Comparison of ENCODE assay signal across 10 mouse cellular contexts in genomic region chr9:37554838-37555748, GRCm38 (mm10). TPM values are rescaled to one million over a fixed set of nuclear protein-coding genes. Genes with fewer than 3 reads are reported as not detected.
DNase-seq lines count a peak whose midpoint lies in the region; ATAC-seq and TF ChIP-seq lines count a peak whose summit lies in the region.
"Had no signal": no experiment of that assay in that cellular context is flagged by ENCODE, and none has a peak within 500 bp of the region (broad histone marks: within the 10 kb centered on the region; RNA-seq: fewer than 3 reads in every experiment).

TSS of gene Siae (plus strand) at chr9:37555698.

- no peak within 1 kb of the TSS for H3K9ac ChIP-seq in lung, embryonic 16.5 days (ENCODE audit: low read length)

- no peak within 1 kb of the TSS for H3ac ChIP-seq in myocyte (ENCODE audit: control insufficient read depth, insufficient read length)

- ATAC-seq in lung, embryonic 16.5 days (ENCODE audit: low read depth): no peak
- ATAC-seq in hematopoietic stem cell, adult 5-6 weeks (replicated peaks in 1 of 2; ENCODE audit: insufficient read depth in 1 of 2, low FRiP score in 2 of 2, low TSS enrichment in 1 of 2, low read depth in 1 of 2, poor library complexity in 2 of 2, severe bottlenecking in 2 of 2): no peak

- no peak within 1 kb of the TSS for H3K4me2 ChIP-seq in lung, embryonic 16.5 days (ENCODE audit: low read depth, low read length)
- peak within 1 kb of the TSS; percentile 5 for H3K4me2 ChIP-seq in myocyte (ENCODE audit: low read depth)

- WGBS in lung, embryonic 16.5 days: 23% methylated on average over 7 of the region's 7 CpGs

- peaks cover 13% of the 10 kb centered on the region for H3K4me1 ChIP-seq in lung, embryonic 16.5 days (replicated peaks; ENCODE audit: control insufficient read depth, insufficient read depth, low read length)

- no peak within 1 kb of the TSS for H3K4me3 ChIP-seq in lung, embryonic 16.5 days (ENCODE audit: low read length)
- no peak within 1 kb of the TSS for H3K4me3 ChIP-seq in myocyte

- no peaks in the 10 kb centered on the region for H3K9me3 ChIP-seq in lung, embryonic 16.5 days (ENCODE audit: control insufficient read depth, low read length)

- no peaks in the 10 kb centered on the region for H3K36me3 ChIP-seq in lung, embryonic 16.5 days (ENCODE audit: control insufficient read depth, insufficient read depth, low read length)
- no peaks in the 10 kb centered on the region for H3K36me3 ChIP-seq in myocyte (ENCODE audit: control insufficient read depth, insufficient read depth)

- no peaks in the 10 kb centered on the region for H3K79me2 ChIP-seq in myocyte (ENCODE audit: control insufficient read depth, insufficient read depth)

- H3K27me3 ChIP-seq in lung, embryonic 16.5 days (ENCODE audit: control insufficient read depth, insufficient read depth, low read depth, low read length): no peaks in the 10 kb centered on the region; the same call in 1 of the 2 replicates
- peaks cover 5% of the 10 kb centered on the region for H3K27me3 ChIP-seq in myocyte (ENCODE audit: control insufficient read depth, insufficient read depth, insufficient read length)

- H3K27ac ChIP-seq in lung, embryonic 16.5 days (ENCODE audit: low read length): no peak within 1 kb of the TSS

- DNase-seq in embryo, embryonic 11 days: peak; percentile 17
- no peak for DNase-seq in embryo, embryonic 9.5 days (ENCODE audit: extremely low spot score)
- DNase-seq in lung, adult 18-20 months: no peak
- no peak for DNase-seq in cerebellum, postnatal 36 days
- DNase-seq in heart, adult 8-10 months (ENCODE audit: low spot score): no peak
- DNase-seq: cerebellum, adult 9-10 months; thymus, postnatal 4 days had no signal

- TF ChIP-seq POLR2A in myocyte (IDR thresholded peaks at IDR 0.05; ENCODE audit: insufficient read length, low read depth): no peak

TF ChIP-seq in myocyte, 11 proteins besides CTCF, POLR2A, EP300 and RAD21:
- TF ChIP-seq SRF (IDR thresholded peaks at IDR 0.05; ENCODE audit: control insufficient read depth, insufficient read length, low read depth) (no peak), TCF3 (IDR thresholded peaks at IDR 0.05; ENCODE audit: insufficient read length, low read depth) (no peak), E2F4 (IDR thresholded peaks at IDR 0.05; ENCODE audit: insufficient read depth) (no peak)
TF ChIP-seq in myocyte: peak in this region for 0.

RNA-seq across cellular contexts. Expression of gene Siae, which starts in this region (rescaled TPM):
- 14.9 and 15.3 TPM in 2 replicates for polyA plus RNA-seq in lung, embryonic 16.5 days (2015; fragmentation: Nextera tagmentation; extraction: Ambion mirVana)
- 26.1 and 29.4 TPM in 2 replicates for total RNA-seq in hematopoietic stem cell, adult 5-6 weeks (2017)
- polyA plus RNA-seq in myocyte (2012; fragmentation: generic; extraction: Trizol): 0.60 TPM
- 10 to 100 TPM in 1 of 4 experiments, 1 to 10 TPM in 3; 8.4 to 10.0 (median 9.1) TPM for total RNA-seq in heart, adult 8-10 months (2022)
